Mouse (Mus musculus): ENCODE measurements around the gene Itgav. TPM values are rescaled to one million over a fixed set of nuclear protein-coding genes. Genes with fewer than 3 reads are reported as not detected.

Itgav gene
- total RNA-seq (2021) (100 to 1,000 TPM; 127 to 133 TPM), polyA plus RNA-seq (2012; rRNA removed) (196 and 209 TPM in 2 replicates)
- long read RNA-seq, partial matches to known transcripts: 1 of 12 reads
- long read RNA-seq, other reads (novel, unspliced or antisense): 11 of 12 reads

DNA sequence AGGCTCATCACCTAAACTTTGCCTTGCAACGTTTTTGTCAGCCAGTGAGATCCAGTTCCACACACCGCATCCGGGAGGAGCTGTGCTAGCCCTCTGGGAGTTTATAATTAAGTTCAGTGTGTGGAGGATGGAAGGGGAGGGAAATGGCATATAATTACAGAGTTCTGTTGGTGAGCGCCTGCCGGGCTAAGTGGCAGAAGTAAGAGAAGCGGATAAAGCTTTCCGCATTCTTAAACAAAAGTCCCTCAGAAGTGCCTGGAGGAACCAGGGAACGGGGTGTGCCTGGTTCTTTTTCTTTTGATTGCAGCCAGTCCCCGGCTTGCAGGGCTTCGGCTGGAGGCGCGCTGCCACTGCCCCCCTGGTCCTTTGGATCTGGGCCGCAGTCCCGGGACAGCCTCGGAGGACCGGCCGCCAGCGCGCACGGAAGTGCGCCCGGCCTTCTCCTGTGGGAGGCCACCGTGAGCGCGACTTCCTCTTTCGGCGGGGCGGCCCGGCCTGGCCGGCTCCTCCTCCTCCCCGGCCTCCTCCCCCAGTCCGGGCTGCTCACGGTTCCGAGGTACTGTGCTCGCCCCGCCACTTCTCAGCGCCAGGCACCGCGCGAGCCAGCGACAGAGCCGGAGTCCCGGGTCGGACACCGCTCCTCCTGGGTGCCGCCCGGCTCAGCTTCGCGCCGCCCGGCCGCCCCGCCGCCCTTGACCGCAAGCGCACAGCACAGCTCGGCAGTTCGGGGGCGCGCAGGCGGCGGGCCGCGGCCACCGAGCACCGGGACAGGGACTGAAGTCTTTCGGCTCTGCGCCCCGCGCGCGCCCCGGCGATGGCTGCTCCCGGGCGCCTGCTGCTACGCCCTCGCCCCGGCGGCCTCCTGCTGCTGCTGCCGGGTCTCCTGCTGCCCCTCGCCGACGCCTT is at the start of gene Itgav:
Gene Itgav (plus strand): TSS at position 477 of the 906 bp plus-strand sequence.
- DNase-seq: peak; percentile 99

DNA sequence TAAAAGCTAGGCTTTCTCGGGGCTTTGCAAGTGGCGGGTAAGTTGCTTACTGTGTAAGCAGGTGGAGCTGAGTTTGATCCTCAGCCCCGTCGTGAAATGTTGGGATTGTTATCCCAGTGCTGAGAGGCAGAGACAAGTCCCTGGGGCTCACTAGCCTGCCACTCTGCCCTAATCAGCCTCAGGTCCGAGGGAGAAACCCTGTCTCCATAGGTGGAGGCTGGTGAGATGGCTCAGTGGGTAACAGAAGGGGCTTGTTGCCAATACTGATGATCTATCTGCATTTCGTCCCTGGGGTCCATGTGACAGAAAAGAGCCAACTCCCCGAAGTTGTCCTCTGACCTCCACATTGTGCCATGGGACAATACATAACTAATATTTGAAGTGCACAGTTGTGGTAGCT is 49.8 kb upstream of the Itgav start:
- DNase-seq: no peak

- peak; percentile 70 for DNase-seq
Measured at GRCm38 (mm10) chr2:83674896-83675295, 49.3 kb upstream of the Itgav start.

DNA sequence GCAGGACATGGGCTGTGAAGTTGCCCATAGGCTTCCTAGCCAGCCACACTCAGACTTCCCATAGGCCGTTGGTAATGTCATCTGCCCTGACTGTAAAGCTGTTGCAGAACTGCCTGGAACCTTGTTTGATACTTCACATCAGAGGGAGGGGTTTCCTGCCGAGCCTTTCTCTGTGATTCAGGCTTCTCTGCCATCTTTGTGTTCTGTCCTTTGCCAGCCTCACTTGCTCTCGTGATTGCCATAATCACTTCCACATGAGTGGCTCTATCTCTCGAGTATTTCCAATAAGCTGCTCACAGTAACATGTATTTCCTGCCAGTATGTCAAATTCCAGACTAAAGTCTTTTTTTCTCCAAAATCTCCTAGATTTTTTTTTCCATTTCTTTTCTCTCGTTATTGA is 48.5 kb upstream of the Itgav start:
- DNase-seq: no peak

GRCm38 (mm10) chr2:83676226-83676870 is 47.8 kb upstream of the Itgav start:
- DNase-seq: peak; percentile 22

GRCm38 (mm10) chr2:83681332-83681731 is 42.9 kb upstream of the Itgav start:
- DNase-seq: no peak

- no peak for DNase-seq
Measured at GRCm38 (mm10) chr2:83681785-83682184, 42.4 kb upstream of the Itgav start.

- peak; percentile 52 for DNase-seq
Measured at GRCm38 (mm10) chr2:83682282-83682681, 41.9 kb upstream of the Itgav start.

DNA sequence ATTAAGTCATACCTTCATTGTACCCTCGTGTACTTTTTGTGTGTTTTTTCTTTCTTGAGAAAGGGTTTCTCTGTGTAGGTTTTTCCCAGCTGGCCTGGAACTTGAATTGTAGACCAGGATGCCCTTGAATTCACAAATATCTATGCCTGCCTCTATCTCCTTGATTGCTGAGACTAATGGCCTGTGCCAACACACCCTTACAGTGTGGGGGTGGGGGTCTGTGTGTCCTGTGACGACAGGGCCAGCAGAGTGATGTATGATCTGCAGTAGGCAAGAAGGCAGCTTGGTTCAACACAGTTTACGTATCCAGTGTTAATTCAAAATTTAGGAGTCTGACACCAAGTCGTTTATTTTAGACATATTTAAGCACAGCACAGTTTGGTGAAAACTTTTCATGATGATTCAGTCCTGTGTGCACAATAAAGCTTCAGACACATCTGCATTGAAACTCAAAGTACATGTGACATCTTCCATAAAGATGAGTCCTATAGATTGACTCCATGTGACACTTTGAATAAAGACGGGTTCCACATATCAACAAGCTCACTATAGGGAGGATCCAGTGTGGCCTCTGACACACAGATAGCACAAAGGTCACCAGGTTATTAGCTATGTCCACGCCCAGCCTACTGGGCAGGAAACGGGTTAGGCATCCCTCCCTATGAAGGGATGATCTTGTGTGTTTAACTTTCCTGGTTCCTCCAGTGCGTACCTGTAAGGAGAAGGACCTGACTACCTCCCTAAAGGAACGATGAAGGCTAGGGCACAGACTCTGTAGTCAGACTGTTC is 40.3 kb upstream of the Itgav start:
- DNase-seq: no peak

GRCm38 (mm10) chr2:83684691-83685090 is 39.5 kb upstream of the Itgav start:
- no peak for DNase-seq

DNA sequence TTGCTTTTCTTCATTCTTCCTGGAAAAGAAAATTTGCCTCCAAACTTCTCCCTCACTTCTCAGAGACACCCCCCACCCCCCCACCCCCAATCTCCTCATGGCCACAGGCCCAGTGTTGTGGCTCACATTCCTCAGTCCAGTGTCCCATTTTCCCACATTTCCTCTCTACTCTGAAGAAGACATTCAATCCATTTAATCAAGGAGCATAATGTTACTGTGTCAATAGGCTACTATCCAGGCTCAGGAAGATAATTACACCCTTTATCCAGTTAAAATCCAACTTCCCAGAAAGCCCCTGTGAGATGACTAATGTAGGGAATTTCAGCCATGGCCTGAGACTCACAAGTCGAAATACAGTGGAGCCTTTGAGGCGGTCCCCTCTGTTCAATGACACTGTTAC is 33.8 kb upstream of the Itgav start:
- no peak for DNase-seq

- no peak for DNase-seq
Measured at GRCm38 (mm10) chr2:83692651-83693545, 31.3 kb upstream of the Itgav start.

DNA sequence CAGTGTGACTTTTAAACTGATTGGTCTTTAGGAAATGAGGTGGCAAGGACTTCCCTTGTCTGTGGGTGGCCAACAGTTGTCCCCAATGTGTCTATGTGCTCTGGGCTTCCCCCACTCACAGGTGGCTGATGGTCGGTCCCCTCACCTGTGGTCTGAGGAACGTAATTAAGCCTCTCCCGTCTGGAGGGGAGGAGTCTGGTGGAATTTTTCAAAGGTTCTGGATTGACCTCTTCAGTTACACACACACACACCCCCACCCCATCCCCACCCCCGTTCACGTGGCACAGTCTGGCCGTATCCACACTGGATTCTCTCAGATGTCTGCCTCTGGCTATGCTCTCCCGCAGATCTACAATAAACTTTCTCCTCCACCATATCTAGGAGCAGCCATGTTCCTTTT is 30.1 kb upstream of the Itgav start:
- DNase-seq: no peak

DNA sequence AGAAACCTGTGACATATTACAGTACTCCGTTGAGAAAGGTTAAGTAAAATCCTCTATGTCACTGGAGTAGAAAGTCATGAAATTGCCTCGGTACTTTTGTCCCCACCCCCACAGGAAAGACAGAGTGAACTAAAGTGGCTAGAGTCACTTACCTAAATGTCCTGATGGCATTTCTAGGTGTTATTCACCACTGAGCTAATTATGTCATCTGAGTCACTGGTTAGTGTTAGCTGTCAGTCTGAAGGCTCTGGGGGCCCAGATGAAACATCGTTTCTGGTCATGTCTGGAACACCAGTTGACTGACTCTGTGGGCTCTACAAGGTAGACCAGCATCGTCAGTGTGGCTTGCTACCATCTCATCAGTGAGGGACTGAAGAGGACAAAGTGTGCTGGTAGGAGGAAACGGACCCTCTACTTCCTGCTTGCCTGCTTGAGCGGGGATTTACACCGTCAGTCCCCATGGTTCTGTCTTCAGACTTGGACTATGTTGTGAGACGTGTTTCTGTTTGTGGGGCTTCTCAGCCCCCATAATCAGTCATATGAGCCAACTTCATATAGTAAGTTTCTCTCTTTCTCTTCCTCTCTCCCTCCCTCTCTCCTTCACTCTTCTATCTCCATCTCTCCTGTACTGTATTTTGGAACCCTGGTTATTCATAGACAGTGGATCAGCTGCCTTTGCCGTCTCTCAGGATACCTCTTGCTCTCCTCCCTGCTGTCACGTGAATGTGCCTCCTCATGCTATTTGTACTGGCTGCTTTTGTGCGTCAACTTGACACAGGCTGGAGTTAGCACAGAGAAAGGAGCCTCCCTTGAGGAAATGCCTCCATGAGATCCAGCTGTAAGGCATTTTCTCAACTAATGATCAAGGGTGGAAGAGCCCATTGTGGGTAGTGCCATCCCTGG is 28.6 kb upstream of the Itgav start:
- DNase-seq: no peak

- no peak for DNase-seq
Measured at GRCm38 (mm10) chr2:83698484-83698883, 25.7 kb upstream of the Itgav start.

GRCm38 (mm10) chr2:83699324-83699723 is 24.9 kb upstream of the Itgav start:
- DNase-seq: no peak

DNA sequence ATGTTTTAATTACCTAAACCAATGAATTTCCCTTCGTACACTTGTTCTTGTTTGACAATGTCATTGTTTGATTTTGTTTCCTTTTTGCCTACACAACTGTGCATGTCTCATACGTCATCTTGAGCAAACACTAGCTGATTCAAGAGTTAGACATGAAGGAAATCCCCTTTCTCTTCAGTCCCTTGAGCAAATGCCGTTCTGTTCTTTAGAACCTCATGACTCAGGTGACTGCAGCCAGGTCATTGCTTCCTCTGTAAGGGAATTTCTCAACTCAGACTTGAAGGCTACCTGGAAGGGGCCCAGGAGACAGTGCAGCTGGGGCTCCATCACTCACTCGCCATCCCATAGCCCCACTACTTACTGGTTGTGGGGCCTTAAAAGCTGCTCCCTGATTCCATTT is 23.5 kb upstream of the Itgav start:
- no peak for DNase-seq

- DNase-seq: no peak
Measured at GRCm38 (mm10) chr2:83702411-83702810, 21.8 kb upstream of the Itgav start.

- DNase-seq: no peak
Measured at GRCm38 (mm10) chr2:83705580-83706158, 18.5 kb upstream of the Itgav start.

Data from adrenal gland, adult 2 months (tissue).